Mouse (Mus musculus): ENCODE measurements around the gene Col7a1.

The Col7a1 gene

GRCm38 (mm10) chr9:108985710-108986109, 32.3 kb downstream of the Col7a1 start, which contains the start of gene Ucn2:
Ucn2 (plus strand) TSS chr9:108986010.
- DNase-seq (ENCODE audit: low read depth, low spot score) = no peak

- peak; percentile 54 for DNase-seq (ENCODE audit: low read depth, low spot score)
Observed at GRCm38 (mm10) chr9:108987704-108988350, 34.4 kb downstream of the Col7a1 start.

- peak; percentile 60 for DNase-seq (ENCODE audit: low read depth, low spot score)
Observed at GRCm38 (mm10) chr9:108989802-108990461, 36.5 kb downstream of the Col7a1 start.

GRCm38 (mm10) chr9:108990462-108990820, 37.1 kb downstream of the Col7a1 start:
- DNase-seq (ENCODE audit: low read depth, low spot score) = no peak

- peak; percentile 99 for DNase-seq (ENCODE audit: low read depth, low spot score)
Observed at GRCm38 (mm10) chr9:108991428-108992084, 38.2 kb downstream of the Col7a1 start, which contains the start of gene Pfkfb4. Pfkfb4 (plus strand) TSS chr9:108991778.

GRCm38 (mm10) chr9:108992085-108992469, 38.7 kb downstream of the Col7a1 start:
- no peak for DNase-seq (ENCODE audit: low read depth, low spot score)

- DNase-seq (ENCODE audit: low read depth, low spot score) = no peak
Observed at GRCm38 (mm10) chr9:108992620-108993361, 39.4 kb downstream of the Col7a1 start.

- no peak for DNase-seq (ENCODE audit: low read depth, low spot score)
Observed at GRCm38 (mm10) chr9:108996411-108996810, 43.0 kb downstream of the Col7a1 start.

GRCm38 (mm10) chr9:108998287-108999166, 45.1 kb downstream of the Col7a1 start:
- no peak for DNase-seq (ENCODE audit: low read depth, low spot score)

- DNase-seq (ENCODE audit: low read depth, low spot score) = no peak
Observed at GRCm38 (mm10) chr9:108999167-108999526, 45.8 kb downstream of the Col7a1 start.

GRCm38 (mm10) chr9:109000726-109001125, 47.3 kb downstream of the Col7a1 start:
- DNase-seq (ENCODE audit: low read depth, low spot score) = peak; percentile 74

GRCm38 (mm10) chr9:109003201-109003600, 49.8 kb downstream of the Col7a1 start:
- no peak for DNase-seq (ENCODE audit: low read depth, low spot score)

GRCm38 (mm10) chr9:109007025-109007780, 53.8 kb downstream of the Col7a1 start:
- peak; percentile 74 for DNase-seq (ENCODE audit: low read depth, low spot score)

GRCm38 (mm10) chr9:109008081-109008480, 54.7 kb downstream of the Col7a1 start:
- peak; percentile 43 for DNase-seq (ENCODE audit: low read depth, low spot score)

GRCm38 (mm10) chr9:109008994-109009635, 55.7 kb downstream of the Col7a1 start:
- no peak for DNase-seq (ENCODE audit: low read depth, low spot score)

- peak; percentile 97 for DNase-seq (ENCODE audit: low read depth, low spot score)
Observed at GRCm38 (mm10) chr9:109009636-109010315, 56.4 kb downstream of the Col7a1 start.

- peak; percentile 75 for DNase-seq (ENCODE audit: low read depth, low spot score)
Observed at GRCm38 (mm10) chr9:109010316-109010690, 56.9 kb downstream of the Col7a1 start.

GRCm38 (mm10) chr9:109015397-109015796, 62.0 kb downstream of the Col7a1 start:
- DNase-seq (ENCODE audit: low read depth, low spot score) = no peak

GRCm38 (mm10) chr9:109016973-109017604, 63.7 kb downstream of the Col7a1 start:
- no peak for DNase-seq (ENCODE audit: low read depth, low spot score)

Measured in skeletal muscle tissue, adult 2 months (tissue).